Mouse (Mus musculus) left cerebral cortex, adult 6 months (tissue): ENCODE results near the gene Zfp941. TPM values are rescaled to one million over a fixed set of nuclear protein-coding genes. Genes with fewer than 3 reads are reported as not detected.

ENCODE experiments used
- long read RNA-seq, 2 experiments: library from polyadenylated mRNA; unstranded; transcript quantifications; one replicate each; pipeline ENCODE4 v2.0.0; 2019 to 2020
- polyA plus RNA-seq: library from polyadenylated mRNA; unstranded; fragments of <200 nt; fragmentation: Nextera tagmentation; gene quantifications from 2 replicates; pipeline ENCODE4 v1.2.3, GENCODE M21; 2021

The Zfp941 gene
- 12.4 and 16.1 TPM in 2 replicates for polyA plus RNA-seq
- long read RNA-seq, experiment 1, transcript Zfp941-202 (3 exons, 3,851 nt) = major isoform, 105 of 137 reads
- long read RNA-seq, experiment 1, partial matches to known transcripts = 0 of 137 reads
- long read RNA-seq, experiment 1, other reads (novel, unspliced or antisense) = 32 of 137 reads
- long read RNA-seq, experiment 2, transcript Zfp941-202 (3 exons, 3,851 nt) = major isoform, 20 of 27 reads
- long read RNA-seq, experiment 2, partial matches to known transcripts = 0 of 27 reads
- long read RNA-seq, experiment 2, other reads (novel, unspliced or antisense) = 7 of 27 reads

DNA sequence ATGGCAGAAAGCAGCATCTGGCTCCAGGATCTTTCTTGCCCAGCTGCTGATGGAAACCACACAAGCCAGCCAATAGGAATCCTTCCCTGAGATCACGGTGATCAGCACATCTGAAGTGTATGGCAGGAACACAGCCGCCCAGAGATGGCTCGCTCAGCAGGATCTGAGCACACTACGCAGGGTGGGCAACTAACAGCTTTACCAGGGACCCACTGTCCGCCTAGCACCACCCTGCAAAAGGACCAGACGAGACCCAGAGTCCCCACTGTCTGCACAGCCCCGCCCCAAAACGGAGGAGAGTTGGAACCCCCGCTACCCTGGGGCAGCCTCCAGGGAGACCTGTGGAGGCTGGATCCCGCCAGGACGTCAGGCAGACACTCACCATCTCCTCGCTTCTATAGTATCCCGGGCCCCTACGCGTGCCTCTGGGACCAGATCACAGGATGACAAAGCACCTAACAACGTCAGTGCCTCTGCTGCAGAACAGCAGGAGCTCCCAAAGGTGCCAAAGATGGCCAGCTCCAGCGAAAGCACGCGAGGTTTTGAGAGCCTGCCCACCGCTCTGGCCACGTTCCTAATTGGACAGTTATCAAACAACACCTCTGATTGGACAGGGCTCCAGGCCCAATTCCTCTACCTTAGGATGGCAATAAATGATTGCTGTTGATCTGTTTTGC is at the start of gene Zfp941:
TSS of gene Zfp941 (minus strand) at position 526 of the 677 bp plus-strand sequence.

DNA sequence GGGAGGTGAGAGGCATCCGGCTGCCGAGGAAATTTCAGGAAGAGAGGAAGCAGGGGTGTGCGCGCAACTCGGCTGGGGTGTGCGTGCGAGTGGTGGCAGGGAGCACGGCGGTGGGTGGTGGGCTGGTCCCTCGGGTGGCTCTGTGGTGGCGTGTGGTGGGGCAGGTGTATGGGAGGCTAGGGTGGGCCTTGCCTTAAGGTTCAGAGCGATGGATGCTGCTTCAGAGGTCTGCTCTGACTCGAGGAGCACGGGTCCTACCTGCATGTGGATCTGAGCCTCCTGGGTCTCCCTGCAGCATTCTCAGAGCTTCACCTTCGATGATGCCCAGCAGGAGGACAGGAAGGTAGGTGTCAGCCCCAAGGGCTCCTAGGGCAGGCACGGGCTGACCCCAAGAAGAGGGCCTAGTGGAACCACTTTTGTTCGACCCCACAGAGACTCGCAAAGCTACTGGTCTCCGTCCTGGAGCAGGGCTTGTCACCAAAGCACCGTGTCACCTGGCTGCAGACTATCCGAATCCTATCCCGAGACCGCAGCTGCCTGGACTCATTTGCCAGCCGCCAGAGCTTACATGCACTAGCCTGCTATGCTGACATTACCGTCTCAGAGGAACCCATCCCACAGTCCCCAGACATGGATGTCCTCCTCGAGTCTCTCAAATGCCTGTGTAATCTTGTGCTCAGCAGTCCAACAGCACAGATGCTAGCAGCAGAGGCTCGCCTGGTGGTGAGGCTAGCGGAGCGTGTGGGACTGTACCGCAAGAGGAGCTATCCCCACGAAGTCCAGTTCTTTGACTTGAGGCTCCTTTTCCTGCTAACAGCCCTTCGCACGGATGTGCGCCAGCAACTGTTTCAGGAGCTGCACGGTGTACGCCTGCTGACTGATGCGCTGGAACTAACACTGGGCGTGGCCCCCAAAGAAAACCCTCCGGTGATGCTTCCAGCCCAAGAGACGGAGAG is 35.9 kb upstream of the Zfp941 start, which contains the start of gene Bet1l:
TSS of gene Bet1l (minus strand) at position 28 of the 956 bp plus-strand sequence.

GRCm38 (mm10) chr7:140856785-140857549 is 35.0 kb upstream of the Zfp941 start, which contains the start of gene Ric8a:
Gene Ric8a, plus strand, starts transcription at chr7:140856957.

DNA sequence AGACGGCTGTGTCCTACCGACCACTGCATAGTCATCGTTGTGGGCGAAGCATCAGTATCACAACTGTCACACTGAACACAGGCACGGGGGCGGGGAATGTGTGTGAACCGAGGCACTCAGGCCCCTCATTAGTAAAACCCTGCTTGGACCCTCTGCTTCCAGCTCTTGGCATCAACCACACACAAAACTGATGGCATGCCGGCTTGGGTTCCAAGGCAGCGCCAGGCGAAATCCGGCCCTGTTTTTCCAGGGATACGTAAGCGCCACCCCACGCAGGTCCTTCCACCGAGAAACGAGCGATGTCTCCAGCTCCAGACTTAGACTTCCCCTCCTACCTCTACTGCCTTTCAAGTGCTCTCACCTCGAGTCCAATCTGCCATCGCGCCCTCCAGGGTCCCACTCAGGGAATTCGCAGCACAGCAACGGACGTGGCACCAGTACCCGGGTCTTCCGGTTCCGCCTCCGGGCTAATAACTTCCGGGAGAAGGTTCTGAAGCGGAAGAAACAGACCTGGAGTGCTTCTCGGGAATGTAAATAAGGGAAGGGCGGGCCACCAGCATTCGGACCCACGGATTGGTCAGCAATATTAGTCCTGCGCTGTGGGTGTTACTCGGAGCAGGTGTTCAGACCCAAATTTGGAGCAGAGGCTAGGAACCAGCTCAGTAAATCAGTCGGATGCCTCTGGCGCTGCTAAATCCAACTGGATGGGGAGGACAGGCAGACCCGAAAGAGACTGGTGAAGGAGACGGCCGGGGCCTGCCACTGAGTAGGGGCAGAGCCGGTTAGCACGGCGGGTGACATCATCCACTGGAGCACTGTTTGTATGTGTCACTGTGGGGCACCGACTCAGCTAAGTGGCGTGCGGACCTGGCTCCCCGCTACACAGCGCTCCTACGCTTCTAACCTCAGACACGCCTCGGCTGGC is 34.1 kb upstream of the Zfp941 start, which contains the start of gene Gm45785:
TSS of gene Gm45785 (minus strand) at position 472 of the 925 bp plus-strand sequence.

DNA sequence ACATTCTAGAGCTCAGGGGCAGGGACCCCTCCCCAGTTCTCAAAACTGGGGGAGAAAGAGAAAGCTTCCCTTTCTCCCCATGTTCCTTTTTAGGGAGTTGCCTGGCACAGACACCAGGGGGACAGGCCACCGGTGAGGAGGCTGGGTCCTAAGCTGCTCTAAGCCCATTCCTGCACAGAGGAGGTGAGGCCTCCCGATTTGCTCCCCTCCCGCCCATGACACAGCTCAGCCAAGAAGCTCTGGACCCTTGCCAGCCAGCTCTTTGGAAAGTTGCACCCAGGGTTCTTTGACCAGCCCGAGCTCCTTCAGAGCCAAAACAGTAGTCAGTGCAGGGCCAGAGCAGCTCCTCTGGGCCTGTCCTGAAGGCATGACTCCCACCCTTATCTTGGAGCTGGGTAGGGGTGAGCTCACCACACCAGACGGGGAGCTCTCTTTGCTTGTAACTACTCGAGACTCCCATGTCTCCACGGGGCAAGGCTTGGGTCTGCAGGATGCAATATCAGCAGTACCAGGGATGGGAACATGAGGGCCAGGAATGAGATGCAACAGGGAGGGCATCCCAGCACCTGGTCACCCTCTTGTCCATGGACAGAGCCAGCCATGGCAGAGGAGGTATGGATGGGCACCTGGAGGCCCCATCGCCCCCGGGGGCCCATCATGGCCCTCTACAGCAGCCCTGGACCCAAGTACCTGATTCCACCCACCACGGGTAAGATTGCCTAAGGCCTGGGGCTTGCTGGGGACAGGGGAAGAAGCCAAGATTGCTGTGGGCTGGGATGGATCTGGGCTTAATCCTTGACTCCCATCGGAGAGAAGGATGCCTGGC is 26.0 kb upstream of the Zfp941 start, which contains the start of gene Odf3:
TSS of gene Odf3 (plus strand) at position 51 of the 826 bp plus-strand sequence.

GRCm38 (mm10) chr7:140844905-140845665 is 23.1 kb upstream of the Zfp941 start, which contains the start of gene Scgb1c1:
Gene Scgb1c1, plus strand, starts transcription at chr7:140845547.

GRCm38 (mm10) chr7:140834968-140835757 is 13.2 kb upstream of the Zfp941 start, which contains the start of gene Urah:
Gene Urah, plus strand, starts transcription at chr7:140835018.

GRCm38 (mm10) chr7:140787406-140788052 is 34.4 kb downstream of the Zfp941 start, which contains the start of gene Syce1:
Gene Syce1, minus strand, starts transcription at chr7:140787852.

DNA sequence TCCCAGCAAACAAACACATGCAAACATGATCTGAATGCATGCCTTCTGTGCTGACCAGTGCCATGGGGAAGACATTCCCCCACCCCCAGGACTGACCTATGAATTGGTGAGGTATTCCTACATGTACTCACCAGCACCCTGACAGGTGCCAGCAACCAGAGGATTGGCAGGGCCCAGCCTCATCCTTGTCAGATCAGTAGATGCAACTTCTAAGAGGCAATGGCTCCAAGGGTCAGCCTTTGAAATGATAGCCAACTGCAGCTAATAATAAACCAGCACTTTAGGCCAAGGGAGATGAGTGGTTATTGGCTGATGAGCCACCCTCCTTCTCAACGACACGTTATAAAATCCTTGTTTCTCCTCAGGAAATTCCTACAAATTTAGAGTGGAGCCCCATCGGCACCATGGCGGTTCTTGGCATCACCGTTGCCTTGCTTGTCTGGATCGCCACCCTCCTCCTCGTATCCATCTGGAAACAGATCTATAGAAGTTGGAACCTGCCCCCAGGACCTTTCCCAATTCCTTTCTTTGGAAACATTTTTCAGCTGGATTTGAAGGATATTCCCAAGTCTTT is 58.4 kb downstream of the Zfp941 start, which contains the start of gene Cyp2e1:
TSS of gene Cyp2e1 (plus strand) at position 293 of the 574 bp plus-strand sequence.

Other genes starting within 250 kb of the Zfp941 start
- gene Olfr46, start 220.9 kb downstream of the Zfp941 start, polyA plus RNA-seq = not detected in 2 replicates
- gene Olfr61, start 193.2 kb downstream of the Zfp941 start, polyA plus RNA-seq = not detected in 2 replicates
- gene Olfr53, start 175.7 kb downstream of the Zfp941 start, polyA plus RNA-seq = not detected in 2 replicates
- gene Olfr539, start 162.2 kb downstream of the Zfp941 start, polyA plus RNA-seq = 0.18 and 0.56 TPM in 2 replicates
- gene Olfr45, start 140.2 kb downstream of the Zfp941 start, polyA plus RNA-seq = not detected in 2 replicates
- not detected in 2 replicates for gene Olfr541, start 124.9 kb downstream of the Zfp941 start, polyA plus RNA-seq
- 0.67 and 1.3 TPM in 2 replicates for gene Cyp2e1, start 58.4 kb downstream of the Zfp941 start, polyA plus RNA-seq
- gene Syce1, start 34.3 kb downstream of the Zfp941 start, polyA plus RNA-seq = 0.13 TPM in 1 of 2 replicates, not detected in the other
- 5.4 and 7.9 TPM in 2 replicates for gene Urah, start 12.8 kb upstream of the Zfp941 start, polyA plus RNA-seq
- gene Scgb1c1, start 23.4 kb upstream of the Zfp941 start, polyA plus RNA-seq = not detected in 2 replicates
- gene Odf3, start 25.6 kb upstream of the Zfp941 start, polyA plus RNA-seq = 0.09 TPM in 1 of 2 replicates, not detected in the other
- 0.92 TPM in 1 of 2 replicates, not detected in the other for gene Gm45785, start 34.2 kb upstream of the Zfp941 start, polyA plus RNA-seq
- 48.8 and 56.4 TPM in 2 replicates for gene Ric8a, start 34.8 kb upstream of the Zfp941 start, polyA plus RNA-seq
- 76.3 and 90.2 TPM in 2 replicates for gene Bet1l, start 35.4 kb upstream of the Zfp941 start, polyA plus RNA-seq
- 90.3 and 118 TPM in 2 replicates for gene Psmd13, start 59.8 kb upstream of the Zfp941 start, polyA plus RNA-seq
- 125 and 147 TPM in 2 replicates for gene Sirt3, start 60.1 kb upstream of the Zfp941 start, polyA plus RNA-seq
- 1.3 and 2.4 TPM in 2 replicates for gene Cox8b, start 78.3 kb upstream of the Zfp941 start, polyA plus RNA-seq
- gene Nlrp6, start 98.7 kb upstream of the Zfp941 start, polyA plus RNA-seq = 0.38 and 0.43 TPM in 2 replicates
- gene Pgghg, start 119.2 kb upstream of the Zfp941 start, polyA plus RNA-seq = 2.2 and 2.3 TPM in 2 replicates
- not detected in 2 replicates for gene Ifitm5, start 128.1 kb upstream of the Zfp941 start, polyA plus RNA-seq
- gene Gm45717, start 133.8 kb upstream of the Zfp941 start, polyA plus RNA-seq = not detected in 2 replicates
- 41.1 and 49.4 TPM in 2 replicates for gene Ifitm2, start 133.8 kb upstream of the Zfp941 start, polyA plus RNA-seq
- 6.8 and 8.0 TPM in 2 replicates for gene Ifitm1, start 145.0 kb upstream of the Zfp941 start, polyA plus RNA-seq
- 54.3 and 69.5 TPM in 2 replicates for gene Ifitm3, start 188.6 kb upstream of the Zfp941 start, polyA plus RNA-seq
- gene Ifitm6, start 195.7 kb upstream of the Zfp941 start, polyA plus RNA-seq = 0.44 and 1.1 TPM in 2 replicates
- gene Gm17387, start 207.0 kb upstream of the Zfp941 start, polyA plus RNA-seq = not detected in 2 replicates
- gene B4galnt4, start 238.9 kb upstream of the Zfp941 start, polyA plus RNA-seq = 19.2 and 19.7 TPM in 2 replicates